Mouse (Mus musculus) right cerebral cortex, adult 2 months (tissue): ENCODE results near the gene 1700008O03Rik.

Experiments
- DNase-seq, 2 experiments: peaks; one replicate each; pipeline ENCODE4 v3.0.0; 2021 to 2022; ENCODE audit warnings: low spot score in 2 of 2

Gene 1700008O03Rik

GRCm38 (mm10) chr7:44344622-44345021 lies 41.0 kb downstream of the 1700008O03Rik start:
- no peak for DNase-seq

- DNase-seq, result no peak
These were observed 42.1 kb downstream of the 1700008O03Rik start for GRCm38 (mm10) chr7:44343459-44344015.

GRCm38 (mm10) chr7:44341714-44342113 lies 43.9 kb downstream of the 1700008O03Rik start:
- DNase-seq, result peak in 1 of 2 experiments; percentile 60

GRCm38 (mm10) chr7:44341119-44341518 lies 44.5 kb downstream of the 1700008O03Rik start:
- DNase-seq, result no peak

- no peak for DNase-seq
These were observed 45.4 kb downstream of the 1700008O03Rik start for GRCm38 (mm10) chr7:44340226-44340625.

- DNase-seq, result peak in 1 of 2 experiments; percentile 51
These were observed 48.3 kb downstream of the 1700008O03Rik start for GRCm38 (mm10) chr7:44337121-44337849.

GRCm38 (mm10) chr7:44336046-44337021 lies 49.3 kb downstream of the 1700008O03Rik start:
- DNase-seq, result peak in 1 of 2 experiments; percentile 56

GRCm38 (mm10) chr7:44335031-44335878 lies 50.4 kb downstream of the 1700008O03Rik start:
- peak in 1 of 2 experiments; percentile 61 for DNase-seq

GRCm38 (mm10) chr7:44334139-44334538 lies 51.5 kb downstream of the 1700008O03Rik start:
- DNase-seq, result no peak

- no peak for DNase-seq
These were observed 53.3 kb downstream of the 1700008O03Rik start for GRCm38 (mm10) chr7:44332336-44332735.

GRCm38 (mm10) chr7:44326614-44327013 lies 59.0 kb downstream of the 1700008O03Rik start:
- DNase-seq, result no peak

- DNase-seq, result no peak
These were observed 63.3 kb downstream of the 1700008O03Rik start for GRCm38 (mm10) chr7:44322290-44322689.

GRCm38 (mm10) chr7:44320886-44321285 lies 64.7 kb downstream of the 1700008O03Rik start:
- DNase-seq, result peak in 1 of 2 experiments; percentile 49

GRCm38 (mm10) chr7:44317913-44318312 lies 67.7 kb downstream of the 1700008O03Rik start:
- DNase-seq, result no peak

GRCm38 (mm10) chr7:44312484-44312883 lies 73.1 kb downstream of the 1700008O03Rik start:
- peak in 1 of 2 experiments; percentile 1 for DNase-seq

- DNase-seq, result peak in 1 of 2 experiments; percentile 49
These were observed 73.8 kb downstream of the 1700008O03Rik start for GRCm38 (mm10) chr7:44311713-44312304.

- DNase-seq, result peak; percentile 74 to 76
These were observed 74.5 kb downstream of the 1700008O03Rik start for GRCm38 (mm10) chr7:44310878-44311712.

GRCm38 (mm10) chr7:44310285-44310877 lies 75.2 kb downstream of the 1700008O03Rik start:
- peak; percentile 7 to 29 for DNase-seq
